Mouse (Mus musculus) lung, postnatal 36 days (tissue): ENCODE measurements around the gene Rps6kb2.

Experiments
- DNase-seq: peaks from one replicate; pipeline ENCODE4 v3.0.0; 2022; ENCODE audit warnings: mixed read lengths

Rps6kb2 gene

GRCm38 (mm10) chr19:4162646-4163542, at the start of gene Rps6kb2:
Gene Rps6kb2, minus strand, starts transcription at chr19:4163354.
- peak; percentile 99 for DNase-seq

- no peak for DNase-seq
These were observed 48.9 kb upstream of the Rps6kb2 start for GRCm38 (mm10) chr19:4211891-4212588.

- no peak for DNase-seq
These were observed 45.4 kb upstream of the Rps6kb2 start for GRCm38 (mm10) chr19:4208563-4208962.

- peak; percentile 89 for DNase-seq
These were observed 43.8 kb upstream of the Rps6kb2 start for GRCm38 (mm10) chr19:4206971-4207370.

- DNase-seq, result no peak
These were observed 41.7 kb upstream of the Rps6kb2 start for GRCm38 (mm10) chr19:4204889-4205288.

- DNase-seq, result peak; percentile 62
These were observed 40.6 kb upstream of the Rps6kb2 start for GRCm38 (mm10) chr19:4203604-4204326.

- DNase-seq, result peak; percentile 56
These were observed 40.0 kb upstream of the Rps6kb2 start for GRCm38 (mm10) chr19:4203148-4203547.

- DNase-seq, result no peak
These were observed 39.0 kb upstream of the Rps6kb2 start for GRCm38 (mm10) chr19:4202149-4202548.

GRCm38 (mm10) chr19:4201291-4201909, 38.2 kb upstream of the Rps6kb2 start, which contains the start of gene Rad9a:
Gene Rad9a, minus strand, starts transcription at chr19:4201662.
- DNase-seq, result peak; percentile 100

- no peak for DNase-seq
These were observed 34.0 kb upstream of the Rps6kb2 start for GRCm38 (mm10) chr19:4197180-4197579.

- DNase-seq, result no peak
These were observed 33.4 kb upstream of the Rps6kb2 start for GRCm38 (mm10) chr19:4196548-4196947.

GRCm38 (mm10) chr19:4196048-4196447, 32.9 kb upstream of the Rps6kb2 start:
- no peak for DNase-seq

- DNase-seq, result no peak
These were observed 31.9 kb upstream of the Rps6kb2 start for GRCm38 (mm10) chr19:4194776-4195650.

GRCm38 (mm10) chr19:4194021-4194724, 31.0 kb upstream of the Rps6kb2 start:
- DNase-seq, result no peak

GRCm38 (mm10) chr19:4193129-4193528, 30.0 kb upstream of the Rps6kb2 start:
- no peak for DNase-seq

- DNase-seq, result no peak
These were observed 29.3 kb upstream of the Rps6kb2 start for GRCm38 (mm10) chr19:4192251-4192985.

GRCm38 (mm10) chr19:4191528-4192250, 28.5 kb upstream of the Rps6kb2 start, which contains the start of gene Ppp1ca:
Gene Ppp1ca, plus strand, starts transcription at chr19:4192065.
- peak; percentile 97 for DNase-seq

GRCm38 (mm10) chr19:4190831-4191334, 27.7 kb upstream of the Rps6kb2 start, which contains the start of gene Tbc1d10c:
Gene Tbc1d10c, minus strand, starts transcription at chr19:4191284.
- peak; percentile 70 for DNase-seq

GRCm38 (mm10) chr19:4189051-4189620, 26.0 kb upstream of the Rps6kb2 start:
- no peak for DNase-seq
